Comparison of ENCODE assay signal across 22 mouse cellular contexts in genomic region chr6:65669971-65670370, GRCm38 (mm10). TPM values are rescaled to one million over a fixed set of nuclear protein-coding genes. Genes with fewer than 3 reads are reported as not detected.
DNase-seq lines count a peak whose midpoint lies in the region; ATAC-seq and TF ChIP-seq lines count a peak whose summit lies in the region.
"Had no signal": no experiment of that assay in that cellular context is flagged by ENCODE, and none has a peak within 500 bp of the region (broad histone marks: within the 10 kb centered on the region; RNA-seq: fewer than 3 reads in every experiment).

No protein-coding gene starts in this region.

- TF ChIP-seq CTCF in hindbrain, postnatal 0 days (IDR thresholded peaks at IDR 0.05; ENCODE audit: low read depth) = no peak
- TF ChIP-seq CTCF in midbrain, postnatal 0 days (IDR thresholded peaks at IDR 0.05) = no peak
- no peak for TF ChIP-seq CTCF in stomach, postnatal 0 days (IDR thresholded peaks at IDR 0.05; ENCODE audit: low read depth)

- H3K9ac ChIP-seq in hindbrain, embryonic 11.5 days (ENCODE audit: low read depth, low read length) = no peak overlapping the region
- no peak overlapping the region for H3K9ac ChIP-seq in hindbrain, postnatal 0 days (replicated peaks; ENCODE audit: low read length)
- H3K9ac ChIP-seq in midbrain, embryonic 11.5 days (ENCODE audit: low read length) = no peak overlapping the region
- no peak overlapping the region for H3K9ac ChIP-seq in midbrain, postnatal 0 days (replicated peaks; ENCODE audit: low read length, poor library complexity, severe bottlenecking)
- no peak overlapping the region for H3K9ac ChIP-seq in intestine, embryonic 16.5 days (ENCODE audit: low read depth, low read length)
- H3K9ac ChIP-seq in stomach, postnatal 0 days (ENCODE audit: low read length) = no peak overlapping the region
- H3K9ac ChIP-seq: forebrain, postnatal 0 days; liver, postnatal 0 days had no signal

- H3K4me2 ChIP-seq in hindbrain, embryonic 11.5 days (replicated peaks; ENCODE audit: low read depth, low read length) = peak overlapping the region; percentile 37
- no peak overlapping the region for H3K4me2 ChIP-seq in hindbrain, postnatal 0 days (ENCODE audit: low read depth, low read length)
- H3K4me2 ChIP-seq in midbrain, embryonic 11.5 days = peak overlapping the region; percentile 92; the same call in 1 of the 2 replicates
- H3K4me2 ChIP-seq in midbrain, postnatal 0 days (ENCODE audit: low read depth, low read length, poor library complexity, severe bottlenecking) = no peak overlapping the region
- H3K4me2 ChIP-seq in intestine, embryonic 16.5 days (ENCODE audit: low read depth, low read length) = no peak overlapping the region
- no peak overlapping the region for H3K4me2 ChIP-seq in stomach, postnatal 0 days (replicated peaks; ENCODE audit: low read depth)

- no peak overlapping the region for H3K27ac ChIP-seq in hindbrain, embryonic 11.5 days (ENCODE audit: low read depth, low read length)
- H3K27ac ChIP-seq in hindbrain, postnatal 0 days = no peak overlapping the region
- no peak overlapping the region for H3K27ac ChIP-seq in midbrain, embryonic 11.5 days (ENCODE audit: low read depth, low read length)
- no peak overlapping the region for H3K27ac ChIP-seq in midbrain, postnatal 0 days (ENCODE audit: low read depth, low read length)
- H3K27ac ChIP-seq in intestine, embryonic 16.5 days (ENCODE audit: low read length) = no peak overlapping the region
- no peak overlapping the region for H3K27ac ChIP-seq in stomach, postnatal 0 days (replicated peaks)
- H3K27ac ChIP-seq: heart, embryonic 10.5 days had no signal

- no peaks in the 10 kb centered on the region for H3K9me3 ChIP-seq in hindbrain, embryonic 11.5 days (ENCODE audit: control insufficient read depth, low read length)
- H3K9me3 ChIP-seq in hindbrain, postnatal 0 days (ENCODE audit: low read length) = no peaks in the 10 kb centered on the region
- no peaks in the 10 kb centered on the region for H3K9me3 ChIP-seq in midbrain, embryonic 11.5 days (ENCODE audit: control insufficient read depth, low read length)
- H3K9me3 ChIP-seq in midbrain, postnatal 0 days (ENCODE audit: low read length) = no peaks in the 10 kb centered on the region
- H3K9me3 ChIP-seq in intestine, embryonic 16.5 days (ENCODE audit: control insufficient read depth, low read length) = no peaks in the 10 kb centered on the region
- no peaks in the 10 kb centered on the region for H3K9me3 ChIP-seq in stomach, postnatal 0 days (ENCODE audit: control insufficient read depth, low read length)
- H3K9me3 ChIP-seq: forebrain, embryonic 10.5 days; heart, embryonic 10.5 days; limb, embryonic 10.5 days had no signal

- no peak for TF ChIP-seq EP300 in stomach, postnatal 0 days (optimal IDR thresholded peaks at IDR 0.05)

- H3K4me1 ChIP-seq in hindbrain, embryonic 11.5 days (replicated peaks; ENCODE audit: control insufficient read depth, insufficient read depth, low read length) = no peaks in the 10 kb centered on the region
- peaks cover 3% of the 10 kb centered on the region; the same call in 1 of the 2 replicates for H3K4me1 ChIP-seq in hindbrain, postnatal 0 days (ENCODE audit: insufficient read depth, low read length)
- no peaks in the 10 kb centered on the region; the same call in 1 of the 2 replicates for H3K4me1 ChIP-seq in midbrain, embryonic 11.5 days (ENCODE audit: control insufficient read depth, insufficient read depth, low read length)
- H3K4me1 ChIP-seq in midbrain, postnatal 0 days (ENCODE audit: insufficient read depth, low read length) = 0 out of 2 replicates have a peak, but pooled peaks cover 4% of the 10 kb centered on the region
- H3K4me1 ChIP-seq in intestine, embryonic 16.5 days (ENCODE audit: control insufficient read depth, insufficient read depth, low read length) = peaks cover 9% of the 10 kb centered on the region
- no peaks in the 10 kb centered on the region for H3K4me1 ChIP-seq in stomach, postnatal 0 days (replicated peaks; ENCODE audit: control insufficient read depth, insufficient read depth)

- H3K4me3 ChIP-seq in hindbrain, embryonic 11.5 days (ENCODE audit: low read depth, low read length) = 0 out of 2 replicates have a peak overlapping the region, but pooled peaks have one; percentile 6
- H3K4me3 ChIP-seq in hindbrain, postnatal 0 days (ENCODE audit: low read length) = no peak overlapping the region
- no peak overlapping the region for H3K4me3 ChIP-seq in midbrain, embryonic 11.5 days (ENCODE audit: low read depth, low read length)
- H3K4me3 ChIP-seq in midbrain, postnatal 0 days (ENCODE audit: low read depth, low read length) = no peak overlapping the region
- H3K4me3 ChIP-seq in intestine, embryonic 16.5 days (ENCODE audit: low read length) = no peak overlapping the region
- H3K4me3 ChIP-seq in stomach, postnatal 0 days (ENCODE audit: low read depth, low read length) = no peak overlapping the region
- H3K4me3 ChIP-seq: heart, embryonic 10.5 days; myocyte had no signal

- no peaks in the 10 kb centered on the region for H3K36me3 ChIP-seq in hindbrain, embryonic 11.5 days (ENCODE audit: control insufficient read depth, insufficient read depth, low read length)
- no peaks in the 10 kb centered on the region for H3K36me3 ChIP-seq in hindbrain, postnatal 0 days (ENCODE audit: insufficient read depth, low read length)
- H3K36me3 ChIP-seq in midbrain, embryonic 11.5 days (ENCODE audit: control insufficient read depth, insufficient read depth, low read length) = no peaks in the 10 kb centered on the region
- H3K36me3 ChIP-seq in midbrain, postnatal 0 days (ENCODE audit: insufficient read depth, low read length) = no peaks in the 10 kb centered on the region
- no peaks in the 10 kb centered on the region for H3K36me3 ChIP-seq in intestine, embryonic 16.5 days (ENCODE audit: control insufficient read depth, insufficient read depth, low read length)
- H3K36me3 ChIP-seq in stomach, postnatal 0 days (ENCODE audit: control insufficient read depth, insufficient read depth, low read length) = no peaks in the 10 kb centered on the region
- H3K36me3 ChIP-seq: forebrain, embryonic 10.5 days; heart, embryonic 10.5 days; limb, embryonic 10.5 days had no signal

- no peak for ATAC-seq in hindbrain, embryonic 11.5 days (ENCODE audit: low FRiP score)
- no peak for ATAC-seq in hindbrain, postnatal 0 days
- no peak for ATAC-seq in midbrain, embryonic 11.5 days (ENCODE audit: low FRiP score)
- no peak for ATAC-seq in midbrain, postnatal 0 days (ENCODE audit: low FRiP score)
- ATAC-seq in intestine, embryonic 16.5 days = peak; percentile 61
- peak; percentile 89 for ATAC-seq in stomach, postnatal 0 days (ENCODE audit: low FRiP score, low TSS enrichment)
- ATAC-seq in cerebellum, adult (ENCODE audit: insufficient number of reproducible peaks, low FRiP score, low TSS enrichment) = no peak
- ATAC-seq: activated CD4-positive, CD25-positive, alpha-beta regulatory T cell, adult 4 months; CD4-positive, CD25-positive, alpha-beta regulatory T cell, adult 4 months; forebrain, postnatal 0 days; inflammation-experienced regulatory T-cells, adult 6 months; liver, postnatal 0 days had no signal

- no peak for DNase-seq in hindbrain, embryonic 11.5 days (ENCODE audit: low spot score)
- no peak for DNase-seq in hindbrain, postnatal 0 days (ENCODE audit: low spot score)
- no peak for DNase-seq in midbrain, embryonic 11.5 days (ENCODE audit: low spot score, missing footprints)
- DNase-seq in midbrain, postnatal 0 days (ENCODE audit: low spot score) = no peak
- DNase-seq in stomach, postnatal 0 days (ENCODE audit: low spot score) = peak; percentile 76
- DNase-seq: adrenal gland, postnatal 25 days; cerebellum, adult 18-20 months; forebrain, postnatal 0 days; heart, postnatal 10 days; liver, postnatal 0 days; right cerebral cortex, postnatal 4 days; thymus, postnatal 25 days had no signal

- H3K27me3 ChIP-seq in hindbrain, embryonic 11.5 days (ENCODE audit: control insufficient read depth, insufficient read depth, low read length) = no peaks in the 10 kb centered on the region
- H3K27me3 ChIP-seq in hindbrain, postnatal 0 days (ENCODE audit: insufficient read depth, low read length) = no peaks in the 10 kb centered on the region
- no peaks in the 10 kb centered on the region for H3K27me3 ChIP-seq in midbrain, embryonic 11.5 days (ENCODE audit: control insufficient read depth, insufficient read depth, low read length)
- H3K27me3 ChIP-seq in midbrain, postnatal 0 days (ENCODE audit: insufficient read depth, low read length) = no peaks in the 10 kb centered on the region
- peaks cover 6% of the 10 kb centered on the region; the same call in 1 of the 2 replicates for H3K27me3 ChIP-seq in intestine, embryonic 16.5 days (replicated peaks; ENCODE audit: control insufficient read depth, insufficient read depth, low read length)
- no peaks in the 10 kb centered on the region for H3K27me3 ChIP-seq in stomach, postnatal 0 days (ENCODE audit: control insufficient read depth, insufficient read depth, low read length)

- 44% methylated on average over 2 of the region's 2 CpGs for WGBS in hindbrain, embryonic 11.5 days
- 53% methylated on average over 2 of the region's 2 CpGs for WGBS in hindbrain, postnatal 0 days
- 36% methylated on average over 2 of the region's 2 CpGs for WGBS in midbrain, embryonic 11.5 days
- 50% methylated on average over 2 of the region's 2 CpGs for WGBS in midbrain, postnatal 0 days
- 49% methylated on average over 2 of the region's 2 CpGs for WGBS in intestine, embryonic 16.5 days
- WGBS in stomach, postnatal 0 days = 52% methylated on average over 2 of the region's 2 CpGs

RNA-seq across cellular contexts. Expression of gene Ndnf, which starts 1.4 kb away (rescaled TPM):
- polyA plus RNA-seq in hindbrain, embryonic 11.5 days (2014; fragmentation: Nextera tagmentation; extraction: Ambion mirVana) = 19.3 and 21.7 TPM in 2 replicates
- total RNA-seq in hindbrain, postnatal 0 days (2014; rRNA removed) = 86.2 and 89.6 TPM in 2 replicates
- polyA plus RNA-seq in hindbrain, postnatal 0 days (2015; fragmentation: Nextera tagmentation; extraction: Ambion mirVana) = 10.4 and 14.8 TPM in 2 replicates
- 9.5 and 10.5 TPM in 2 replicates for polyA plus RNA-seq in midbrain, embryonic 11.5 days (2014; fragmentation: Nextera tagmentation; extraction: Ambion mirVana)
- 14.0 and 30.2 TPM in 2 replicates for total RNA-seq in midbrain, postnatal 0 days (2014; rRNA removed)
- polyA plus RNA-seq in midbrain, postnatal 0 days (2015; fragmentation: Nextera tagmentation; extraction: Ambion mirVana) = 2.4 and 3.2 TPM in 2 replicates
- polyA plus RNA-seq in intestine, embryonic 16.5 days (2015; fragmentation: Nextera tagmentation; extraction: Ambion mirVana) = 1.5 and 1.7 TPM in 2 replicates
- polyA plus RNA-seq in stomach, postnatal 0 days (2015; fragmentation: Nextera tagmentation; extraction: Ambion mirVana) = 1.4 and 2.7 TPM in 2 replicates
- polyA plus RNA-seq: liver, adult 2 months had no signal

Comparison
In these comparisons a context has a peak if more than half of its experiments do, and no peak if none do; other contexts are left out.
1. H3K4me2 ChIP-seq: peak in hindbrain, embryonic 11.5 days (single experiment) and midbrain, embryonic 11.5 days (single experiment); none in hindbrain, postnatal 0 days (single experiment), midbrain, postnatal 0 days (single experiment), intestine, embryonic 16.5 days (single experiment) and stomach, postnatal 0 days (single experiment).
2. ATAC-seq: peak in intestine, embryonic 16.5 days (single experiment) and stomach, postnatal 0 days (single experiment); none in hindbrain, embryonic 11.5 days (single experiment), hindbrain, postnatal 0 days (single experiment), midbrain, embryonic 11.5 days (single experiment), midbrain, postnatal 0 days (single experiment) and cerebellum, adult (single experiment).